Comparison of ENCODE assay signal across 18 mouse cellular contexts in genomic region chr3:49807280-49807679, GRCm38 (mm10). TPM values are rescaled to one million over a fixed set of nuclear protein-coding genes. Genes with fewer than 3 reads are reported as not detected.
DNase-seq lines count a peak whose midpoint lies in the region; ATAC-seq and TF ChIP-seq lines count a peak whose summit lies in the region.
"Had no signal": no experiment of that assay in that cellular context is flagged by ENCODE, and none has a peak within 500 bp of the region (broad histone marks: within the 10 kb centered on the region; RNA-seq: fewer than 3 reads in every experiment).

No protein-coding gene starts in this region.

- no peaks in the 10 kb centered on the region for H3K9me3 ChIP-seq in kidney, embryonic 14.5 days (ENCODE audit: control insufficient read depth, low read length)
- H3K9me3 ChIP-seq in stomach, embryonic 14.5 days (ENCODE audit: control insufficient read depth, low read depth, low read length) = no peaks in the 10 kb centered on the region; the same call in 1 of the 2 replicates
- H3K9me3 ChIP-seq in stomach, postnatal 0 days (ENCODE audit: control insufficient read depth, low read length) = no peaks in the 10 kb centered on the region
- H3K9me3 ChIP-seq: forebrain, embryonic 13.5 days; hindbrain, embryonic 10.5 days; liver, embryonic 15.5 days; midbrain, embryonic 10.5 days had no signal

- ATAC-seq in kidney, embryonic 14.5 days (ENCODE audit: low FRiP score, low TSS enrichment) = no peak; the same call in 1 of the 2 replicates
- ATAC-seq in stomach, embryonic 14.5 days (ENCODE audit: insufficient number of reproducible peaks, insufficient read depth, low FRiP score, low read depth) = no peak
- no peak for ATAC-seq in stomach, postnatal 0 days (ENCODE audit: low FRiP score, low TSS enrichment)
- no peak for ATAC-seq in erythroblast, adult 5-6 weeks (replicated peaks; ENCODE audit: low FRiP score, poor library complexity, severe bottlenecking)
- ATAC-seq: CD4-positive, CD25-positive, alpha-beta regulatory T cell, adult 4 months; forebrain, embryonic 13.5 days; intestine, embryonic 16.5 days had no signal

- TF ChIP-seq CTCF in stomach, postnatal 0 days (IDR thresholded peaks at IDR 0.05; ENCODE audit: low read depth) = no peak

- DNase-seq in kidney, postnatal 10 days = no peak
- no peak for DNase-seq in stomach, postnatal 0 days (ENCODE audit: low spot score)
- DNase-seq in hindlimb bud, embryonic 11.5 days (ENCODE audit: extremely low spot score, low read depth, low spot score) = peak; percentile 30
- DNase-seq in layer of hippocampus, adult 9-10 months (ENCODE audit: low spot score) = no peak
- DNase-seq: adrenal gland, postnatal 10 days; cerebellum, adult 18-20 months; thymus, postnatal 14 days had no signal

- no peak overlapping the region for H3K9ac ChIP-seq in kidney, embryonic 14.5 days (ENCODE audit: low read depth, low read length)
- H3K9ac ChIP-seq in stomach, embryonic 14.5 days (replicated peaks; ENCODE audit: low read depth, low read length) = no peak overlapping the region
- H3K9ac ChIP-seq in stomach, postnatal 0 days (ENCODE audit: low read length) = no peak overlapping the region
- H3K9ac ChIP-seq: forebrain, embryonic 13.5 days; liver, embryonic 15.5 days had no signal

- H3K36me3 ChIP-seq in kidney, embryonic 14.5 days (ENCODE audit: control insufficient read depth, insufficient read depth, low read length) = no peaks in the 10 kb centered on the region
- H3K36me3 ChIP-seq in stomach, embryonic 14.5 days (ENCODE audit: control insufficient read depth, insufficient read depth, low read length) = no peaks in the 10 kb centered on the region
- H3K36me3 ChIP-seq in stomach, postnatal 0 days (ENCODE audit: control insufficient read depth, insufficient read depth, low read length) = no peaks in the 10 kb centered on the region
- H3K36me3 ChIP-seq: hindbrain, embryonic 10.5 days; liver, embryonic 15.5 days; midbrain, embryonic 10.5 days had no signal

- TF ChIP-seq EP300 in stomach, postnatal 0 days (optimal IDR thresholded peaks at IDR 0.05) = no peak

- H3K4me3 ChIP-seq in kidney, embryonic 14.5 days (ENCODE audit: low read length) = no peak overlapping the region
- no peak overlapping the region for H3K4me3 ChIP-seq in stomach, embryonic 14.5 days (ENCODE audit: low read depth, low read length)
- H3K4me3 ChIP-seq in stomach, postnatal 0 days (ENCODE audit: low read depth, low read length) = no peak overlapping the region
- H3K4me3 ChIP-seq: forebrain, embryonic 13.5 days; hindbrain, embryonic 10.5 days; liver, embryonic 15.5 days; midbrain, embryonic 10.5 days had no signal

- H3K4me1 ChIP-seq in kidney, embryonic 14.5 days (ENCODE audit: control insufficient read depth, insufficient read depth, low read length) = peaks cover 6% of the 10 kb centered on the region; the same call in 1 of the 2 replicates
- 0 out of 2 replicates have a peak, but pooled peaks cover 12% of the 10 kb centered on the region for H3K4me1 ChIP-seq in stomach, embryonic 14.5 days (ENCODE audit: control insufficient read depth, insufficient read depth, low read length)
- no peaks in the 10 kb centered on the region for H3K4me1 ChIP-seq in stomach, postnatal 0 days (replicated peaks; ENCODE audit: control insufficient read depth, insufficient read depth)
- H3K4me1 ChIP-seq: forebrain, embryonic 13.5 days; liver, embryonic 15.5 days had no signal

- H3K27ac ChIP-seq in kidney, embryonic 14.5 days (ENCODE audit: low read depth, low read length) = peak overlapping the region; percentile 73; the same call in 1 of the 2 replicates
- peak overlapping the region; percentile 34; the same call in 1 of the 2 replicates for H3K27ac ChIP-seq in stomach, embryonic 14.5 days (ENCODE audit: low read length)
- no peak overlapping the region for H3K27ac ChIP-seq in stomach, postnatal 0 days (replicated peaks)
- H3K27ac ChIP-seq: forebrain, embryonic 13.5 days; hindbrain, embryonic 10.5 days; liver, embryonic 15.5 days; midbrain, embryonic 10.5 days had no signal

- no peaks in the 10 kb centered on the region for H3K27me3 ChIP-seq in kidney, embryonic 14.5 days (ENCODE audit: control insufficient read depth, insufficient read depth, low read length)
- no peaks in the 10 kb centered on the region for H3K27me3 ChIP-seq in stomach, embryonic 14.5 days (ENCODE audit: control insufficient read depth, insufficient read depth, low read length)
- H3K27me3 ChIP-seq in stomach, postnatal 0 days (ENCODE audit: control insufficient read depth, insufficient read depth, low read length) = no peaks in the 10 kb centered on the region
- H3K27me3 ChIP-seq: forebrain, embryonic 13.5 days; liver, embryonic 15.5 days had no signal

- WGBS in kidney, embryonic 14.5 days = 5% methylated on average over 1 of the region's 1 CpGs
- 24% methylated on average over 1 of the region's 1 CpGs for WGBS in stomach, embryonic 14.5 days
- 33% methylated on average over 1 of the region's 1 CpGs for WGBS in stomach, postnatal 0 days

- H3K4me2 ChIP-seq in kidney, embryonic 14.5 days (replicated peaks; ENCODE audit: low read depth, low read length) = no peak overlapping the region
- no peak overlapping the region for H3K4me2 ChIP-seq in stomach, embryonic 14.5 days (replicated peaks; ENCODE audit: low read depth, low read length)
- H3K4me2 ChIP-seq in stomach, postnatal 0 days (replicated peaks; ENCODE audit: low read depth) = no peak overlapping the region
- H3K4me2 ChIP-seq: forebrain, embryonic 13.5 days; liver, embryonic 15.5 days had no signal

RNA-seq across cellular contexts. Expression of gene Pcdh18, which starts 50.2 kb away (rescaled TPM):
- 29.4 and 48.9 TPM in 2 replicates for polyA plus RNA-seq in kidney, embryonic 14.5 days (2014; fragmentation: Nextera tagmentation; extraction: Ambion mirVana)
- polyA plus RNA-seq in stomach, embryonic 14.5 days (2014; fragmentation: Nextera tagmentation; extraction: Ambion mirVana) = 88.5 TPM in 2 replicates
- 10.7 and 11.3 TPM in 2 replicates for polyA plus RNA-seq in stomach, postnatal 0 days (2015; fragmentation: Nextera tagmentation; extraction: Ambion mirVana)
- not detected in 2 replicates for total RNA-seq in erythroblast, adult 5-6 weeks (2015; ENCODE audit: low replicate concordance)
- total RNA-seq in erythroblast, adult 5-6 weeks (2017; ENCODE audit: low replicate concordance) = not detected in 2 replicates
- total RNA-seq: granulocyte monocyte progenitor cell, adult 5-6 weeks; MEL had no signal
- polyA plus RNA-seq: CD4-positive, CD25-positive, alpha-beta regulatory T cell, adult 4 months had no signal
